Mouse (Mus musculus): Measurements from ENCODE around the gene Mbl1. TPM values are rescaled to one million over a fixed set of nuclear protein-coding genes. Genes with fewer than 3 reads are reported as not detected.

Mbl1 gene
- polyA plus RNA-seq, 1 experiment: not detected

GRCm38 (mm10) chr14:41137006-41137405 is 14.3 kb upstream of the Mbl1 start:
- Histone ChIP-seq H3K4me1 (ENCODE audit: control insufficient read depth) (no peaks in the 10 kb centered on the region), H3K4me3 (replicated peaks) (no peak overlapping the region), H3K36me3 (ENCODE audit: control insufficient read depth) (no peaks in the 10 kb centered on the region), H3K27me3 (ENCODE audit: control insufficient read depth) (no peaks in the 10 kb centered on the region), H3K9me3 (ENCODE audit: control insufficient read depth, low read length) (no peaks in the 10 kb centered on the region)
- no peak for TF ChIP-seq TAL1 (IDR thresholded peaks at IDR 0.05; ENCODE audit: low read length)
- no peak for TF ChIP-seq GATA1 (IDR thresholded peaks at IDR 0.05; ENCODE audit: low read length)

DNA sequence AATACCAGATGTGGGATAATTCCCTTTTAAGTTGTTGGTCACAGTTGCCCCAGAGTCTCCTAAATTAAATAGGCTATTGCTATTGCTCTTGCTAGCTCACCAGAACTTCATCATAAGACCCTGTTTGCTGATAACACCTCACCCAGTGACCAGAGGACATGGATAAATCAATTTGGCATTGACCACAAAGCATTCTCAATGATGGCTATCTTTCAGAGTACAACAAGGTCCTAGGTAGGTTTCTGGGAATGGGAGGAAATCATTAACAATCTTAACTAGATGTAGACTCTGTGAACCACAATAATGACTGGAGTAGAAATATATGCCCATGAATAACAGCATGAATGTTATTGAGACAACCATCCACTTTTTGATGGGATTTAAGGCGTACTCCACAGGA is 10.6 kb upstream of the Mbl1 start:
- no peaks in the 10 kb centered on the region for H3K4me1 ChIP-seq (ENCODE audit: control insufficient read depth)
- no peaks in the 10 kb centered on the region for H3K36me3 ChIP-seq (ENCODE audit: control insufficient read depth)
- H3K27me3 ChIP-seq (ENCODE audit: control insufficient read depth): no peaks in the 10 kb centered on the region
- TF ChIP-seq TAL1 (IDR thresholded peaks at IDR 0.05; ENCODE audit: low read length): no peak
- no peak for TF ChIP-seq GATA1 (IDR thresholded peaks at IDR 0.05; ENCODE audit: low read length)
- no peaks in the 10 kb centered on the region for H3K9me3 ChIP-seq (ENCODE audit: control insufficient read depth, low read length)
- no peak overlapping the region for H3K4me3 ChIP-seq (replicated peaks)

DNA sequence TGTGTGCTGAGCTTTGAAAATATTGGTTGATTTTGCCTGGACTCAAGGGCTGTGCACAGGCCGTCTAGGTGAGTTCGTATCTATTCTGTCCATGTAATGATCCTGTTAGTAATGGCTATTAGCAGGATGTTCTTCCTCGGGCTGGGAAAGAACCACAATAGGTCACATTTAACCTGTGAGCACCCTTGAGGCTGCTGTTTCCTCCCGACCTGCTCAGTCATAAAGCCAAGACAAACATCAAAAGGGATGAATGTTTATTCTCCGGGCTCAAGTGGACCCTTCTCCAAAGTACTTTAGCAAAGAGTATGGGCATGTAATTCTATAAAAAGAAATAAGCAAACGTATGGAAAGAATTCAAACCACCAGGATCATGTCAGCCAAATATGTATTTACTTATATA is 5.2 kb upstream of the Mbl1 start:
- Histone ChIP-seq H3K4me1 (ENCODE audit: control insufficient read depth) (no peaks in the 10 kb centered on the region), H3K9me3 (ENCODE audit: control insufficient read depth, low read length) (no peaks in the 10 kb centered on the region), H3K4me3 (replicated peaks) (no peak overlapping the region), H3K36me3 (ENCODE audit: control insufficient read depth) (no peaks in the 10 kb centered on the region), H3K27me3 (ENCODE audit: control insufficient read depth) (no peaks in the 10 kb centered on the region)
- TF ChIP-seq TAL1 (IDR thresholded peaks at IDR 0.05; ENCODE audit: low read length): no peak
- no peak for TF ChIP-seq GATA1 (IDR thresholded peaks at IDR 0.05; ENCODE audit: low read length)

GRCm38 (mm10) chr14:41146922-41147321 is 4.3 kb upstream of the Mbl1 start:
- Histone ChIP-seq H3K36me3 (ENCODE audit: control insufficient read depth) (no peaks in the 10 kb centered on the region), H3K27me3 (ENCODE audit: control insufficient read depth) (no peaks in the 10 kb centered on the region), H3K4me1 (ENCODE audit: control insufficient read depth) (no peaks in the 10 kb centered on the region), H3K4me3 (replicated peaks) (no peak overlapping the region), H3K9me3 (ENCODE audit: control insufficient read depth, low read length) (no peaks in the 10 kb centered on the region)
- TF ChIP-seq TAL1 (IDR thresholded peaks at IDR 0.05; ENCODE audit: low read length): no peak
- no peak for TF ChIP-seq GATA1 (IDR thresholded peaks at IDR 0.05; ENCODE audit: low read length)

DNA sequence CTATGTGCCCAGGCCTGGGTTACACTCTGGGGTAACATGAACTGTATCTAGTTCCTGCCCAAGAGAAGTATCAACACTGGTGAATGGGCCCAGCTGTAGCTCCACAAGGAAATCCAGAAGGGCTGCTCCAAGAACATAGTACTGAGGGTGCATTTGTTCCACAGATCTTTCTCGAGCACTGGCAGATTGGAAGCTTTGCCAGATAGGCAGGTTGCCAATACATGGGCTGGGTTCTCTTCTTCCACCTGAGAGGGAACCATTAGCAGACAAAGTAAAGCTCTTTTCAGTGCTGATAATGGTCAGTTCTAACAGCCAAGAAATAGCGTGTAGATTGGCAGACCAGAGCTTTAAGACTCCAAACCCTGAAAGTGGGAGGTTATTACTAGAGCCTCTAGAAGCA is 3.9 kb upstream of the Mbl1 start:
- Histone ChIP-seq H3K36me3 (ENCODE audit: control insufficient read depth) (no peaks in the 10 kb centered on the region), H3K4me3 (replicated peaks) (no peak overlapping the region), H3K27me3 (ENCODE audit: control insufficient read depth) (no peaks in the 10 kb centered on the region), H3K4me1 (ENCODE audit: control insufficient read depth) (no peaks in the 10 kb centered on the region), H3K9me3 (ENCODE audit: control insufficient read depth, low read length) (no peaks in the 10 kb centered on the region)
- TF ChIP-seq GATA1 (IDR thresholded peaks at IDR 0.05; ENCODE audit: low read length) (no peak), TAL1 (IDR thresholded peaks at IDR 0.05; ENCODE audit: low read length) (no peak)

DNA sequence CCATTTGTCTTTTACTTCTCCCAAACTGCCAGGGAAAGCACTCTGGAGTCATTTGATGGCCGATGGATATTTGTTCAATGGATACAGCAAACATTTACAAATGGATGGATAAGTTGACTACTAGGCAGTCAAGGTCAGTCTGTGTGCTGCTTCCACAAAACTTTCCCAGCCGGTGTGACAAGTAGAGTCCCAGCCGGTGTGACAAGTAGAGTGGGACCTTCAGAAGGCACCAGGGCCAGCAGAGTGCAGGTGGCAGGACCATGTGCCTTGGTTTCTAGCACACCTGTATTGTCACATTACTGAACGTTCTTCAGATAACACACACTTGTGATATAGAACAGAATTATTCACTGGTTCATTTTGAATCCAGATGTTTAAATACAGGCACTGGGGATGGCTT is 8.8 kb downstream of the Mbl1 start:
- no peak overlapping the region for H3K4me3 ChIP-seq (replicated peaks)
- no peaks in the 10 kb centered on the region for H3K9me3 ChIP-seq (ENCODE audit: control insufficient read depth, low read length)
- no peaks in the 10 kb centered on the region for H3K27me3 ChIP-seq (ENCODE audit: control insufficient read depth)
- H3K4me1 ChIP-seq (ENCODE audit: control insufficient read depth): no peaks in the 10 kb centered on the region
- no peaks in the 10 kb centered on the region for H3K36me3 ChIP-seq (ENCODE audit: control insufficient read depth)
- TF ChIP-seq GATA1 (IDR thresholded peaks at IDR 0.05; ENCODE audit: low read length) (no peak), TAL1 (IDR thresholded peaks at IDR 0.05; ENCODE audit: low read length) (no peak)

DNA sequence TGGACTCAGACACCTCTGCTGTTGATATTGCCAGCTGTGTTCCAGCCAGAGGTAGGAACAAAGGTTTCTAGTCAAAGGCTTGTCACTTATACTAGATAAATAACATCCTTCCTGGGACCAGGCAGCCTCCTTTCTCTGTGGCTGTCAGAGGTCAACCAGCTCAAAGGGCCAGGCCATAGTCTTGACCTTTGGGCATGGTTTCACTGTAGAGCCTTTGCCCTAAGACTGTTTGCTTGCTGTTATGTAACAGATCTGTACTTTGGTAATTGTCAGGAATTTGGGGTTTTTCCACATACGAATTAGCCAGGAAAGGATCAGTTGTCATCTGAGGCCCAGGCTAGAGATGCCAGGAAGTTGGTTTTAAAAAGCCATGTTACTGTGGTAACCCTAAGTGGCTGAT is 9.5 kb downstream of the Mbl1 start:
- no peak overlapping the region for H3K4me3 ChIP-seq (replicated peaks)
- TF ChIP-seq TAL1 (IDR thresholded peaks at IDR 0.05; ENCODE audit: low read length) (no peak), GATA1 (IDR thresholded peaks at IDR 0.05; ENCODE audit: low read length) (no peak)
- H3K4me1 ChIP-seq (ENCODE audit: control insufficient read depth): no peaks in the 10 kb centered on the region
- H3K9me3 ChIP-seq (ENCODE audit: control insufficient read depth, low read length): no peaks in the 10 kb centered on the region
- H3K27me3 ChIP-seq (ENCODE audit: control insufficient read depth): no peaks in the 10 kb centered on the region
- H3K36me3 ChIP-seq (ENCODE audit: control insufficient read depth): no peaks in the 10 kb centered on the region

DNA sequence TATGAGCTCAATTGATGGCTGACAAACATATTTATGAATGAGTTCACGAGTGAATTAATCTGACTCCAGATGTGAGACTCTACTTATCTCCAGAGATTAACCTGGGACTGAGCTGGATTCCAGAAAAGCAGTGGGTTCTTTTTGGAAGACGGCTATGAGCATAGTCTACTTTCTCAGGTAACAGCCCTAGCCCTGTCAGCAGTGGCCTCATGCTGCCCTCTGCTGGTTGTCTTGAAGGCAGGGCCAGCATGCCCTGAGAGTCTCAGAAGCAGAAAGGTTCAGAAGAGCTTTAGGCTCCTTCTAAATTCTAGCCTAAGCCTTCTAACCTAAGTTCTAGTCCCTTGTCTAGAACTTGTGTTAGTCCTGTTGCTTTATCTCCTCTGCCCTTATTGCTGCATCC is 11.4 kb downstream of the Mbl1 start:
- Histone ChIP-seq H3K9me3 (ENCODE audit: control insufficient read depth, low read length) (no peaks in the 10 kb centered on the region), H3K36me3 (ENCODE audit: control insufficient read depth) (no peaks in the 10 kb centered on the region), H3K4me1 (ENCODE audit: control insufficient read depth) (no peaks in the 10 kb centered on the region), H3K27me3 (ENCODE audit: control insufficient read depth) (no peaks in the 10 kb centered on the region), H3K4me3 (replicated peaks) (no peak overlapping the region)
- TF ChIP-seq GATA1 (IDR thresholded peaks at IDR 0.05; ENCODE audit: low read length): no peak
- TF ChIP-seq TAL1 (IDR thresholded peaks at IDR 0.05; ENCODE audit: low read length): no peak

- TF ChIP-seq GATA1 (IDR thresholded peaks at IDR 0.05; ENCODE audit: low read length): no peak
- TF ChIP-seq TAL1 (IDR thresholded peaks at IDR 0.05; ENCODE audit: low read length): no peak
- no peaks in the 10 kb centered on the region for H3K9me3 ChIP-seq (ENCODE audit: control insufficient read depth, low read length)
- no peaks in the 10 kb centered on the region for H3K4me1 ChIP-seq (ENCODE audit: control insufficient read depth)
- no peak overlapping the region for H3K4me3 ChIP-seq (replicated peaks)
- no peaks in the 10 kb centered on the region for H3K36me3 ChIP-seq (ENCODE audit: control insufficient read depth)
- no peaks in the 10 kb centered on the region for H3K27me3 ChIP-seq (ENCODE audit: control insufficient read depth)
Observed at GRCm38 (mm10) chr14:41167278-41167677, 16.0 kb downstream of the Mbl1 start.

GRCm38 (mm10) chr14:41168567-41168966 is 17.3 kb downstream of the Mbl1 start:
- Histone ChIP-seq H3K36me3 (ENCODE audit: control insufficient read depth) (no peaks in the 10 kb centered on the region), H3K4me1 (ENCODE audit: control insufficient read depth) (no peaks in the 10 kb centered on the region), H3K9me3 (ENCODE audit: control insufficient read depth, low read length) (no peaks in the 10 kb centered on the region), H3K27me3 (ENCODE audit: control insufficient read depth) (no peaks in the 10 kb centered on the region), H3K4me3 (replicated peaks) (no peak overlapping the region)
- TF ChIP-seq TAL1 (IDR thresholded peaks at IDR 0.05; ENCODE audit: low read length) (no peak), GATA1 (IDR thresholded peaks at IDR 0.05; ENCODE audit: low read length) (no peak)

Data from erythroblast, embryonic 14.5 days (primary cell).